9 mouse cellular contexts compared by ENCODE assay signal in genomic region chr16:20534617-20535295, GRCm38 (mm10). TPM values are rescaled to one million over a fixed set of nuclear protein-coding genes. Genes with fewer than 3 reads are reported as not detected.
DNase-seq lines count a peak whose midpoint lies in the region; ATAC-seq and TF ChIP-seq lines count a peak whose summit lies in the region.
"Had no signal": no experiment of that assay in that cellular context is flagged by ENCODE, and none has a peak within 500 bp of the region (broad histone marks: within the 10 kb centered on the region; RNA-seq: fewer than 3 reads in every experiment).

No protein-coding gene starts in this region.

- H3K36me3 ChIP-seq in intestine, embryonic 14.5 days (ENCODE audit: control insufficient read depth, insufficient read depth, low read length): peaks cover 57% of the 10 kb centered on the region
- peaks cover 19% of the 10 kb centered on the region for H3K36me3 ChIP-seq in intestine, embryonic 16.5 days (ENCODE audit: control insufficient read depth, insufficient read depth, low read length)
- H3K36me3 ChIP-seq in testis, adult 2 months (ENCODE audit: control insufficient read depth, insufficient read depth, low read length): no peaks in the 10 kb centered on the region; the same call in 1 of the 2 replicates
- H3K36me3 ChIP-seq in limb, embryonic 12.5 days: peaks cover 67% of the 10 kb centered on the region

- H3K9ac ChIP-seq in intestine, embryonic 14.5 days (ENCODE audit: low read length): no peak overlapping the region
- no peak overlapping the region for H3K9ac ChIP-seq in intestine, embryonic 16.5 days (ENCODE audit: low read depth, low read length)
- H3K9ac ChIP-seq in limb, embryonic 12.5 days (replicated peaks): no peak overlapping the region

- no peaks in the 10 kb centered on the region for H3K9me3 ChIP-seq in intestine, embryonic 14.5 days (ENCODE audit: control insufficient read depth, low read length)
- H3K9me3 ChIP-seq in intestine, embryonic 16.5 days (ENCODE audit: control insufficient read depth, low read length): no peaks in the 10 kb centered on the region
- H3K9me3 ChIP-seq in limb, embryonic 12.5 days: no peaks in the 10 kb centered on the region

- peaks cover 19% of the 10 kb centered on the region for H3K4me1 ChIP-seq in intestine, embryonic 14.5 days (replicated peaks; ENCODE audit: control insufficient read depth, insufficient read depth, low read length)
- H3K4me1 ChIP-seq in intestine, embryonic 16.5 days (ENCODE audit: control insufficient read depth, insufficient read depth, low read length): peaks cover 17% of the 10 kb centered on the region
- peaks cover 3% of the 10 kb centered on the region; the same call in 1 of the 2 replicates for H3K4me1 ChIP-seq in testis, adult 2 months (ENCODE audit: control insufficient read depth, insufficient read depth, low read length)
- peaks cover 24% of the 10 kb centered on the region for H3K4me1 ChIP-seq in limb, embryonic 12.5 days (replicated peaks)

- TF ChIP-seq POLR2A in testis, adult 2 months (IDR thresholded peaks at IDR 0.05; ENCODE audit: control insufficient read depth, low read depth, low read length): no peak

- H3K4me3 ChIP-seq in intestine, embryonic 14.5 days (ENCODE audit: low read depth, low read length): peak overlapping the region; percentile 81
- no peak overlapping the region for H3K4me3 ChIP-seq in intestine, embryonic 16.5 days (ENCODE audit: low read length)
- peak overlapping the region; percentile 98 for H3K4me3 ChIP-seq in testis, adult 2 months (ENCODE audit: control insufficient read depth, low read depth, low read length)
- peak overlapping the region; percentile 86; the same call in 1 of the 2 replicates for H3K4me3 ChIP-seq in limb, embryonic 12.5 days (replicated peaks)

- ATAC-seq in intestine, embryonic 14.5 days (replicated peaks; ENCODE audit: low FRiP score, low TSS enrichment, low read depth): 0 out of 2 replicates have a peak, but pooled peaks have one; percentile 0
- no peak for ATAC-seq in intestine, embryonic 16.5 days
- no peak for ATAC-seq in limb, embryonic 12.5 days (ENCODE audit: insufficient number of reproducible peaks, insufficient read depth, low FRiP score, low TSS enrichment, low read depth)
- ATAC-seq in frontal cortex, adult (ENCODE audit: low TSS enrichment): no peak

- no peaks in the 10 kb centered on the region for H3K27me3 ChIP-seq in intestine, embryonic 14.5 days (replicated peaks; ENCODE audit: control insufficient read depth, insufficient read depth, low read length)
- H3K27me3 ChIP-seq in intestine, embryonic 16.5 days (replicated peaks; ENCODE audit: control insufficient read depth, insufficient read depth, low read length): no peaks in the 10 kb centered on the region
- no peaks in the 10 kb centered on the region for H3K27me3 ChIP-seq in testis, adult 2 months (ENCODE audit: control insufficient read depth, insufficient read depth, low read length)
- H3K27me3 ChIP-seq in limb, embryonic 12.5 days: no peaks in the 10 kb centered on the region
- H3K27me3 ChIP-seq: Patski had no signal

- 44% methylated on average over 10 of the region's 10 CpGs for WGBS in intestine, embryonic 14.5 days
- 44% methylated on average over 10 of the region's 10 CpGs for WGBS in intestine, embryonic 16.5 days
- 48% methylated on average over 10 of the region's 10 CpGs for WGBS in limb, embryonic 12.5 days

- no peak for DNase-seq in intestine, embryonic 14.5 days (ENCODE audit: low spot score)
- DNase-seq in testis, postnatal 10 days (ENCODE audit: low spot score): no peak
- no peak for DNase-seq in layer of hippocampus, postnatal 25 days (ENCODE audit: extremely low spot score in 1 of 2, low spot score in 1 of 2)

- peak overlapping the region; percentile 30 for H3K4me2 ChIP-seq in intestine, embryonic 14.5 days (ENCODE audit: low read length)
- no peak overlapping the region for H3K4me2 ChIP-seq in intestine, embryonic 16.5 days (ENCODE audit: low read depth, low read length)
- H3K4me2 ChIP-seq in limb, embryonic 12.5 days: no peak overlapping the region

- TF ChIP-seq CTCF in testis, adult 2 months (IDR thresholded peaks at IDR 0.05; ENCODE audit: control insufficient read depth, insufficient read depth, insufficient replicate concordance, low read depth, low read length): no peak

- no peak overlapping the region for H3K27ac ChIP-seq in intestine, embryonic 14.5 days (ENCODE audit: low read depth)
- H3K27ac ChIP-seq in intestine, embryonic 16.5 days (ENCODE audit: low read length): no peak overlapping the region
- H3K27ac ChIP-seq in testis, adult 2 months (ENCODE audit: control insufficient read depth, insufficient read depth, low read depth, low read length): no peak overlapping the region
- no peak overlapping the region for H3K27ac ChIP-seq in limb, embryonic 12.5 days

RNA-seq across cellular contexts. Expression of gene Ap2m1, which starts 0.5 kb away (rescaled TPM):
- polyA plus RNA-seq in intestine, embryonic 14.5 days (2014; fragmentation: Nextera tagmentation; extraction: Ambion mirVana): 630 and 682 TPM in 2 replicates
- polyA plus RNA-seq in intestine, embryonic 16.5 days (2015; fragmentation: Nextera tagmentation; extraction: Ambion mirVana): 679 and 681 TPM in 2 replicates
- polyA plus RNA-seq in testis, adult 2 months (2012; rRNA removed): 112 and 119 TPM in 2 replicates
- 616 and 634 TPM in 2 replicates for polyA plus RNA-seq in limb, embryonic 12.5 days (2016; fragmentation: Nextera tagmentation; extraction: Ambion mirVana)
- total RNA-seq in layer of hippocampus, postnatal 25 days (2021): 100 to 1,000 TPM; 753 to 800 TPM

RNA-seq across cellular contexts. Expression of gene Abcf3, which starts 13.6 kb away (rescaled TPM):
- polyA plus RNA-seq in intestine, embryonic 14.5 days (2014; fragmentation: Nextera tagmentation; extraction: Ambion mirVana): 47.9 and 55.5 TPM in 2 replicates
- polyA plus RNA-seq in intestine, embryonic 16.5 days (2015; fragmentation: Nextera tagmentation; extraction: Ambion mirVana): 64.8 and 67.7 TPM in 2 replicates
- 77.2 and 83.0 TPM in 2 replicates for polyA plus RNA-seq in testis, adult 2 months (2012; rRNA removed)
- 68.9 and 69.8 TPM in 2 replicates for polyA plus RNA-seq in limb, embryonic 12.5 days (2016; fragmentation: Nextera tagmentation; extraction: Ambion mirVana)
- total RNA-seq in layer of hippocampus, postnatal 25 days (2021): 10 to 100 TPM; 79.4 to 89.4 TPM

RNA-seq across cellular contexts. Expression of gene Dvl3, which starts 18.0 kb away (rescaled TPM):
- polyA plus RNA-seq in intestine, embryonic 14.5 days (2014; fragmentation: Nextera tagmentation; extraction: Ambion mirVana): 24.6 and 26.1 TPM in 2 replicates
- 15.7 and 18.5 TPM in 2 replicates for polyA plus RNA-seq in intestine, embryonic 16.5 days (2015; fragmentation: Nextera tagmentation; extraction: Ambion mirVana)
- 10.2 and 11.6 TPM in 2 replicates for polyA plus RNA-seq in testis, adult 2 months (2012; rRNA removed)
- polyA plus RNA-seq in limb, embryonic 12.5 days (2016; fragmentation: Nextera tagmentation; extraction: Ambion mirVana): 27.8 and 35.3 TPM in 2 replicates
- total RNA-seq in layer of hippocampus, postnatal 25 days (2021): 10 to 100 TPM; 57.2 to 68.3 TPM

RNA-seq across cellular contexts. Expression of gene Eif2b5, which starts 36.1 kb away (rescaled TPM):
- polyA plus RNA-seq in intestine, embryonic 14.5 days (2014; fragmentation: Nextera tagmentation; extraction: Ambion mirVana): 98.9 and 99.8 TPM in 2 replicates
- polyA plus RNA-seq in intestine, embryonic 16.5 days (2015; fragmentation: Nextera tagmentation; extraction: Ambion mirVana): 90.0 and 93.7 TPM in 2 replicates
- polyA plus RNA-seq in testis, adult 2 months (2012; rRNA removed): 38.7 and 41.8 TPM in 2 replicates
- 140 and 144 TPM in 2 replicates for polyA plus RNA-seq in limb, embryonic 12.5 days (2016; fragmentation: Nextera tagmentation; extraction: Ambion mirVana)
- 10 to 100 TPM; 46.0 to 53.3 TPM for total RNA-seq in layer of hippocampus, postnatal 25 days (2021)

RNA-seq across cellular contexts. Expression of gene Vwa5b2, which starts 54.5 kb away (rescaled TPM):
- polyA plus RNA-seq in intestine, embryonic 14.5 days (2014; fragmentation: Nextera tagmentation; extraction: Ambion mirVana): 5.3 and 6.2 TPM in 2 replicates
- 5.5 and 5.6 TPM in 2 replicates for polyA plus RNA-seq in intestine, embryonic 16.5 days (2015; fragmentation: Nextera tagmentation; extraction: Ambion mirVana)
- 0.09 and 0.13 TPM in 2 replicates for polyA plus RNA-seq in testis, adult 2 months (2012; rRNA removed)
- polyA plus RNA-seq in limb, embryonic 12.5 days (2016; fragmentation: Nextera tagmentation; extraction: Ambion mirVana): 0.93 and 1.2 TPM in 2 replicates
- 10 to 100 TPM; 22.8 to 24.2 TPM for total RNA-seq in layer of hippocampus, postnatal 25 days (2021)
- total RNA-seq: gastrocnemius, postnatal 25 days had no signal
